Mouse (Mus musculus) heart, embryonic 14.5 days (tissue): Measurements from ENCODE around the gene Rbms1. TPM values are rescaled to one million over a fixed set of nuclear protein-coding genes. Genes with fewer than 3 reads are reported as not detected.

Experiments used
- ATAC-seq: fragments of 200-750 bp; cut with Nextera tagmentation; 2 replicates; pipeline ENCODE4 v1.8.0; 2017; ENCODE audit warnings: low read depth, moderate TSS enrichment; ENCODE audit not compliant: insufficient number of reproducible peaks, insufficient read depth, low FRiP score
- H3K27ac ChIP-seq, 2 experiments: fragments of 200-500 bp in 1 of 2; fragments of 300-500 bp in 1 of 2; sonication (generic) in 1 of 2; replicated peaks in 1 of 2; 2 replicates each; pipeline ENCODE4 v1.5.1; 2012 to 2014; ENCODE audit warnings: low read depth in 2 of 2, low read length in 2 of 2, control low read depth in 1 of 2, mild to moderate bottlenecking in 1 of 2, mixed read lengths in 1 of 2; ENCODE audit not compliant: control insufficient read depth in 1 of 2, insufficient read depth in 1 of 2
- H3K27me3 ChIP-seq: fragments of 300-500 bp; sonication (generic); 2 replicates; pipeline ENCODE4 v1.6.1; 2014; ENCODE audit warnings: mild to moderate bottlenecking, low read length, control low read depth; ENCODE audit not compliant: control insufficient read depth, insufficient read depth
- H3K36me3 ChIP-seq: fragments of 300-500 bp; sonication (generic); 2 replicates; pipeline ENCODE4 v1.6.1; 2014; ENCODE audit warnings: mild to moderate bottlenecking, control low read depth, low read length, mixed read lengths; ENCODE audit not compliant: control insufficient read depth, insufficient read depth
- H3K4me1 ChIP-seq, 2 experiments: fragments of 200-500 bp in 1 of 2; fragments of 300-500 bp in 1 of 2; sonication (generic) in 1 of 2; 2 replicates each; pipeline ENCODE4 v1.6.1; 2012 to 2014; ENCODE audit warnings: low read length in 2 of 2, control low read depth in 1 of 2, mixed read lengths in 1 of 2; ENCODE audit not compliant: control insufficient read depth in 2 of 2, insufficient read depth in 2 of 2
- H3K4me2 ChIP-seq: fragments of 300-500 bp; sonication (generic); 2 replicates; pipeline ENCODE4 v1.6.1; 2014; ENCODE audit warnings: mild to moderate bottlenecking, low read length
- H3K4me3 ChIP-seq, 2 experiments: fragments of 200-500 bp in 1 of 2; fragments of 300-500 bp in 1 of 2; sonication (generic) in 1 of 2; 2 replicates each; pipeline ENCODE4 v1.5.1; 2012 to 2014; ENCODE audit warnings: low read length in 2 of 2, mild to moderate bottlenecking in 2 of 2, control low read depth in 1 of 2, low read depth in 1 of 2, moderate library complexity in 1 of 2; ENCODE audit not compliant: control insufficient read depth in 1 of 2, insufficient read depth in 1 of 2
- H3K9ac ChIP-seq: fragments of 300-500 bp; sonication (generic); 2 replicates; pipeline ENCODE4 v1.6.1; 2014; ENCODE audit warnings: mild to moderate bottlenecking, low read length
- H3K9me3 ChIP-seq: fragments of 300-500 bp; sonication (generic); 2 replicates; pipeline ENCODE4 v1.6.1; 2016; ENCODE audit warnings: low read length, control low read depth; ENCODE audit not compliant: control insufficient read depth
- WGBS: fragments of 180-500 bp; shearing (Covaris S2); extraction: QIAGEN DNeasy Blood & Tissue Kit; methylation state at CpG from one replicate; pipeline ENCODE4 v1.1.7; 2014; 5-methylcytosine and 5-hydroxymethylcytosine counted together
- polyA plus RNA-seq: library from polyadenylated mRNA; unstranded; fragments of >200 nt; fragmentation: Nextera tagmentation; extraction: Ambion mirVana; gene quantifications from 2 replicates; pipeline ENCODE4 v1.2.1, GENCODE M21; 2014

Rbms1 gene
- polyA plus RNA-seq, 1 experiment from 2014 or later: 79.7 TPM

GRCm38 (mm10) chr2:60712891-60713290 lies 250.1 kb downstream of the Rbms1 start:
- Histone ChIP-seq H3K27me3 (no peaks in the 10 kb centered on the region), H3K9ac (no peak overlapping the region), H3K27ac (no peak overlapping the region), H3K4me2 (no peak overlapping the region), H3K36me3 (no peaks in the 10 kb centered on the region), H3K9me3 (no peaks in the 10 kb centered on the region), H3K4me3 (no peak overlapping the region), H3K4me1 (peaks cover 14 to 20% of the 10 kb centered on the region in 2 experiments)
- no peak for ATAC-seq
- 65% methylated on average over 5 of the region's 5 CpGs for WGBS

- no peak overlapping the region for H3K9ac ChIP-seq
- no peak for ATAC-seq
- no peak overlapping the region for H3K27ac ChIP-seq
- H3K4me1 ChIP-seq: peaks cover 13 to 20% of the 10 kb centered on the region in 2 experiments
- H3K4me2 ChIP-seq: no peak overlapping the region
- H3K9me3 ChIP-seq: no peaks in the 10 kb centered on the region
- H3K36me3 ChIP-seq: no peaks in the 10 kb centered on the region
- WGBS: 78% methylated on average over 6 of the region's 6 CpGs
- no peak overlapping the region for H3K4me3 ChIP-seq
- no peaks in the 10 kb centered on the region for H3K27me3 ChIP-seq
These were observed 250.5 kb downstream of the Rbms1 start for GRCm38 (mm10) chr2:60712483-60712882.

GRCm38 (mm10) chr2:60711098-60711880 lies 251.7 kb downstream of the Rbms1 start:
- peak; percentile 31; the same call in 1 of the 2 replicates for ATAC-seq
- Histone ChIP-seq H3K4me1 (peaks cover 12 to 20% of the 10 kb centered on the region in 2 experiments), H3K4me2 (no peak overlapping the region), H3K27me3 (no peaks in the 10 kb centered on the region), H3K36me3 (no peaks in the 10 kb centered on the region), H3K4me3 (no peak overlapping the region), H3K9me3 (no peaks in the 10 kb centered on the region), H3K9ac (no peak overlapping the region), H3K27ac (peak overlapping the region; percentile 11 to 23; a peak in 2 of 4 replicates)
- WGBS: 56% methylated on average over 7 of the region's 7 CpGs

- H3K27me3 ChIP-seq: no peaks in the 10 kb centered on the region
- no peak overlapping the region for H3K4me3 ChIP-seq
- H3K9me3 ChIP-seq: no peaks in the 10 kb centered on the region
- 89% methylated on average over 4 of the region's 4 CpGs for WGBS
- no peak overlapping the region for H3K27ac ChIP-seq
- ATAC-seq: no peak
- H3K4me2 ChIP-seq: no peak overlapping the region
- peaks cover 10 to 18% of the 10 kb centered on the region in 2 experiments for H3K4me1 ChIP-seq
- H3K36me3 ChIP-seq: no peaks in the 10 kb centered on the region
- no peak overlapping the region for H3K9ac ChIP-seq
These were observed 252.7 kb downstream of the Rbms1 start for GRCm38 (mm10) chr2:60710317-60710716.

- Histone ChIP-seq H3K4me1 (peaks cover 13 to 19% of the 10 kb centered on the region in 2 experiments), H3K9me3 (no peaks in the 10 kb centered on the region), H3K27me3 (no peaks in the 10 kb centered on the region), H3K4me3 (no peak overlapping the region), H3K4me2 (no peak overlapping the region), H3K9ac (no peak overlapping the region), H3K36me3 (no peaks in the 10 kb centered on the region), H3K27ac (no peak overlapping the region)
- no peak for ATAC-seq
- WGBS: 41% methylated on average over 3 of the region's 3 CpGs
These were observed 254.3 kb downstream of the Rbms1 start for GRCm38 (mm10) chr2:60708671-60709070.

- no peak for ATAC-seq
- Histone ChIP-seq H3K27me3 (no peaks in the 10 kb centered on the region), H3K9me3 (no peaks in the 10 kb centered on the region), H3K4me1 (peaks cover 19 to 30% of the 10 kb centered on the region in 2 experiments), H3K4me2 (no peak overlapping the region), H3K9ac (no peak overlapping the region), H3K27ac (no peak overlapping the region), H3K36me3 (no peaks in the 10 kb centered on the region), H3K4me3 (no peak overlapping the region)
- 65% methylated on average over 3 of the region's 3 CpGs for WGBS
These were observed 256.1 kb downstream of the Rbms1 start for GRCm38 (mm10) chr2:60706866-60707265.

- no peak overlapping the region for H3K4me2 ChIP-seq
- no peaks in the 10 kb centered on the region for H3K36me3 ChIP-seq
- H3K27ac ChIP-seq: no peak overlapping the region
- 91% methylated on average over 8 of the region's 8 CpGs for WGBS
- no peak overlapping the region for H3K4me3 ChIP-seq
- H3K27me3 ChIP-seq: no peaks in the 10 kb centered on the region
- H3K4me1 ChIP-seq: peaks cover 12 to 20% of the 10 kb centered on the region in 2 experiments
- H3K9ac ChIP-seq: no peak overlapping the region
- H3K9me3 ChIP-seq: no peaks in the 10 kb centered on the region
- ATAC-seq: no peak
These were observed 257.6 kb downstream of the Rbms1 start for GRCm38 (mm10) chr2:60705426-60705825.
